Mouse (Mus musculus) erythroid progenitor cell, adult 5-6 weeks (primary cell): ENCODE data around the gene Epm2aip1. TPM values are rescaled to one million over a fixed set of nuclear protein-coding genes. Genes with fewer than 3 reads are reported as not detected.
A peak's percentile ranks its signal among the peaks of the same experiment; 100 is the strongest.

Experiments
- ATAC-seq: replicated peaks from 2 replicates; pipeline ENCODE4 v1.8.0; 2016; ENCODE audit warnings: moderate number of reproducible peaks, mild to moderate bottlenecking, moderate TSS enrichment, inconsistent platforms; ENCODE audit not compliant: poor library complexity, low FRiP score, severe bottlenecking
- total RNA-seq, 2 experiments: library from RNA; stranded (forward) in 1 of 2; stranded (reverse) in 1 of 2; fragments of 150-400 nt in 1 of 2; fragments of 186-747, 209-891 nt in 1 of 2; gene quantifications; 2 replicates each; pipeline versions ENCODE4 v1.2.3 to v1.2.4; 2015 to 2017; ENCODE audit warnings: low replicate concordance in 2 of 2

Epm2aip1 gene
- 23.5 and 26.3 TPM in 2 replicates for total RNA-seq (2015; ENCODE audit: low replicate concordance)
- total RNA-seq (2017; ENCODE audit: low replicate concordance) = 16.9 and 21.7 TPM in 2 replicates

- ATAC-seq = peak; percentile 94
Observed at GRCm38 (mm10) chr9:111271434-111272160, at the start of gene Epm2aip1, which contains the start of gene Mlh1. TSS of gene Epm2aip1 (plus strand) at chr9:111271929. TSS of gene Mlh1 (minus strand) at chr9:111271791.

DNA sequence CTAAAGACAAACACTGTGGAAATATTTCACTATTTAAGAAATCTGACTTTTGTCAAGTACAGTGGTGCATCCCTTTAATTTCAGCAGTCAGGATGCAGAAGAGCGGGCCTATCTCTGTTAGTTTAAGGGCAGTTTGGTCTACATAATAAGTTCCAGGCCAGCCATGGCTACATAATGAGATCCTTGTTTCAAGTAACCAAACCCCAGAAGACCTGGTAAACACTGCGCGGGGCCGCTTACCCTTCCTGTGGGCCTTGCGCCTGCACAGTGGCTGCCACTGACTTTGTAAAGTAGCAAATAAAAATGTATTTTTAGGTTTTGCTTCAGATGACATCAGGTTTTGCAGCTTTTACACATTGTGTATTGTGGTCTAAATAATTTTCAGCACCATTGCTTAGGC is 48.3 kb upstream of the Epm2aip1 start:
- no peak for ATAC-seq

DNA sequence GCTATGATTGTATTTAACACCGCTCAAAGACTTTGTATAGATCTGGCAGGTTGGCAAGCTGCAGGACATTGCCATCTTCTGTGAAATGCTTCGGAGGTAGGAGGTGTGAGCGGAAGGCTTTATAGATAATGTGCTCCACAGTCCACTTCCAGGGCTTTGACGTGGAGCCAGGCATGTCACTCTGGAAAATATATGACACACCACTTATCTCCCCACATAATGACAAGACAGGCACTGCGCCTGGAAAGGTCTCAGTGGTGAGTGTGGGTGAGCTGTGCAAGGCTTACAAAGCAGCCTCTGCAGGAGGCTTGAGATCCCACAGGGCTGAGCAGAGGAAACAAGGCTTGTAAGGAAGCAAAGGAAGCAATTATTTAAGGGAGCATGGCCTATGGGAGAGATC is 43.3 kb upstream of the Epm2aip1 start:
- ATAC-seq = no peak

- ATAC-seq = no peak
Observed at GRCm38 (mm10) chr9:111234701-111235100, 37.0 kb upstream of the Epm2aip1 start.

DNA sequence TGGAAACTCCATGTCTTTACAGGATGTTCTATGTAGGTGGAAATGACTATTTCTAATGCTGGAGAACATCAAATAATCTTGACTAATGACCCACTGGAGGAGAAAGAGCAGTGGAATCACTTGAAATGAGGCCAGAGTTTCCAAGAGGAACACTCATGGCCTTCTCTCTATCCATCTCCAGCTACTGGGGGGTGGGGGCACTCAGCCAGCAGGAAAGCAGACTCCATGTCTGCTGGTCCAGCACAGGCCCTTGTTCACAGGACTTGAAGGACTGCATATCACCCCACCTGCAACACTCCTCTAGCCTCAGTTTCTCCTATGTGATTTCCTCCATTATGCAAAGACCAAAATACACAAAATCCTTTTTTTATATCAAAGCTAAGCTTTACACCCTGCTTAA is 34.0 kb upstream of the Epm2aip1 start:
- no peak for ATAC-seq

DNA sequence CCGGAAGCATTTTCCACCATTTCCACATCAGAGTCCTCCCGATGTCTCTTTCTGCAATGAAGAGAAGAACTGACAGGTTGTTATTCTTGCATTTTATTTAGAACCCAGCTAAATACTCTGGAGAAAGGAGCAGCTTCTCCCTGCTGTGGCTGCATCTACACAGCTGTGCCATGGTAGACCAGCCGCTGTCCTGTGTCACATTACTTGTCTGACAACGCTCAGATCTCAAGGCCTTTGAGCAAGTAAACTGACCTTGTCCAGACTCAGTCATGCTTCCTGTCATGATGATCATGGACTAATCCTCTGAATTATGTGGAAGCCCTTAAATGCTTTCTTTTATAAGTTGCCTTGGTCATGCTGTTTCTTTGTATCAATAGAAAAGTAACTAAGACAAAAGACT is 31.9 kb upstream of the Epm2aip1 start:
- no peak for ATAC-seq

GRCm38 (mm10) chr9:111243384-111243783 is 28.3 kb upstream of the Epm2aip1 start:
- 0 out of 2 replicates have a peak, but pooled peaks have one; percentile 30 for ATAC-seq

- no peak for ATAC-seq
Observed at GRCm38 (mm10) chr9:111245546-111245945, 26.2 kb upstream of the Epm2aip1 start.

DNA sequence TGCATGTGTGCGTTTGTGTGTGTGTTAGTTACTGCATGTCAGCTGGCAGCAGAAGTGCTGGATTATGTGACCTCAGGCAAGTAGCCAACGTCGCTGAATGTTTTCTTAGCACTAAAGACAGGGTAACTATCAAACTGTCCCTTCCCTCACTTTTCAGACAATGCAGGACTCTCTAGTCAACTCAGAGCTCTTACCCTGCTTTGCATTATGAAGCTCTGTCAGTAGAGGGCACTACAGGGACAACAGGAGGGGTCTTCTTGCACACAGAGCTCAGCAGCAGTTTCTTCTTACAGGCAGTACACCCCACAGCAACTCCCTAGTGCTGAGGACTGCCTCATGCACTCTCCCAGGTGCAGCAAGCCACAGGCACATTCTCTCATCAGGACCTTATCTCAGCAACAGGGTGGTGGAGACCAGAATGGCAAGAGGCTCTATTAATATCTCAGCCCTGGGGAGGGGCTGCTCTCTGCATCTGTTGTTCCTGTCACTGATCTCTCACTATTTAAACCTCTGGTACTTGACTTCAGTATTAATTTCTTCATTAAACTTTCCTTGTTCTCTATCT is 24.0 kb upstream of the Epm2aip1 start:
- ATAC-seq = peak; percentile 50; the same call in 1 of the 2 replicates

- ATAC-seq = no peak
Observed at GRCm38 (mm10) chr9:111252161-111252869, 19.4 kb upstream of the Epm2aip1 start.

- no peak for ATAC-seq
Observed at GRCm38 (mm10) chr9:111260360-111260985, 11.3 kb upstream of the Epm2aip1 start.

- no peak for ATAC-seq
Observed at GRCm38 (mm10) chr9:111261356-111261755, 10.4 kb upstream of the Epm2aip1 start.

DNA sequence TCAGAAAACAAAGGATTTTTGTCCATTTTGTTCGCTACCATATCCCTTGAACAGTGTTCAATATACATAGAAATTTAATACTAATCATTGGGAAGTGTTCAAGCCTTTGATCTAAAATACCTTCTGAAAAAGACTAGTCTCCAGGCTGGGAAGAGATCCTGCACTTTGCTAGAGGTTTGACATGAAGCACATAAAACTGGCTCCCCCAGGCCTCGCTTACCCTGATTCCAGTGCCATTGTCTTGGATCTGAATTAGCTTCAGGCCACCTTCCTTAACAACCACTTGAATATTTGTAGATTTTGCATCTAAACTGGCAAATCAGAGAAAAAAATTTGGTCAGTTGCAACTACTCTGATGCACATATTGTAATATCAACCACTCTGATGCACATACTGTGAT is 3.7 kb upstream of the Epm2aip1 start:
- ATAC-seq = no peak

GRCm38 (mm10) chr9:111270606-111271005 is 1.1 kb upstream of the Epm2aip1 start:
- ATAC-seq = no peak

DNA sequence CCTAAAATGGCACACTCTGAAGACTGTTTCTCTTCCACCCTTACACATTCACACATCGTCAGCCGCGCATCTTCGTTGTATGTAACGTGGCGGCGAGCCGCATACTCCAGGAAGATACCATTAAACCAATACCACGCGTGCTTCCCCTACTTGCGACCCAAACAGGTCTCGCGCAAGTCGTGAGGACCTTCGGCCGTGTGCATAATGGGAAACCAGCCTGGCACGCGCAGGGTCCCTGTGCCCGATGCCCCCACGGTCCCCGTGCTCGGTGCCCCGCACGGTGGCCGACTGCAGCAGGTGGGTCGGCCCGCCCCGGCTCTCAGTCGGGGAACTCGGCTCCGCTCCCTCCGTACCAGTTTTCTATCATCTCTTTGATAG is 684 bp upstream of the Epm2aip1 start:
- ATAC-seq = peak; percentile 45

- peak; percentile 13 for ATAC-seq
Observed at GRCm38 (mm10) chr9:111272356-111272755, 627 bp downstream of the Epm2aip1 start.

- no peak for ATAC-seq
Observed at GRCm38 (mm10) chr9:111272996-111273785, 1.5 kb downstream of the Epm2aip1 start.

GRCm38 (mm10) chr9:111273958-111274357 is 2.2 kb downstream of the Epm2aip1 start:
- ATAC-seq = no peak

DNA sequence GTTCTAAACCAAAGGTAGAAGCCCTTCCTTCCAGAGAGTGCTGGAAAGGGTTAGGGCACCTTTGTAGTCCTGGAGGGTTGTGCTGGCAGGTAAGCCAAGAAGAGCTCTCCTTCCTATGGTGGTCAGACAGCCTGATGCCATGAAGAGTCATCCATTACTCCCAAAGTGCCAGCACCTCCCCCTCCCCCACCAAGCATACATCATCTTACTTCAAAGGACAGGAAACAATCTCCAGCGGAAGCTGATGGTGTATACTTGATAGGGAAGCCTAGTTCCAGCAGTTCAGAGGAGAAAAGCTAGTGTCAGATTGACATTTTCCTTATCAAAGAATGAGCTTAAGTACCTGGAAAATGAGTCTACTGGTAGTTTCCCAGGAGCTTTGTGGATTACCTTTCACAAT is 3.4 kb downstream of the Epm2aip1 start:
- no peak for ATAC-seq

GRCm38 (mm10) chr9:111285061-111285460 is 13.3 kb downstream of the Epm2aip1 start:
- no peak for ATAC-seq
